Mouse (Mus musculus) intestine, postnatal 0 days (tissue): Measurements from ENCODE around the gene Slc35e3. TPM values are rescaled to one million over a fixed set of nuclear protein-coding genes. Genes with fewer than 3 reads are reported as not detected.
"Not testable (repeated sequence)": the region's sequence is repeated elsewhere in the genome, so short reads cannot be mapped to it uniquely, and the experiment has no call there.

Experiments
- ATAC-seq: fragments of 200-750 bp; cut with Nextera tagmentation; 2 replicates; pipeline ENCODE4 v1.8.0; 2017; ENCODE audit warnings: mild to moderate bottlenecking, moderate TSS enrichment, moderate library complexity
- H3K27ac ChIP-seq: fragments of 300-500 bp; sonication (generic); 2 replicates; pipeline ENCODE4 v1.5.1; 2014; ENCODE audit warnings: mild to moderate bottlenecking, low read depth, low read length, moderate library complexity
- H3K27me3 ChIP-seq: fragments of 300-500 bp; sonication (generic); replicated peaks from 2 replicates; pipeline ENCODE4 v1.6.1; 2014; ENCODE audit warnings: low read length, mixed read lengths; ENCODE audit not compliant: control insufficient read depth, insufficient read depth
- H3K36me3 ChIP-seq: fragments of 300-500 bp; sonication (generic); 2 replicates; pipeline ENCODE4 v1.6.1; 2014; ENCODE audit warnings: mild to moderate bottlenecking, moderate library complexity; ENCODE audit not compliant: control insufficient read depth, insufficient read depth
- H3K4me1 ChIP-seq: fragments of 300-500 bp; sonication (generic); replicated peaks from 2 replicates; pipeline ENCODE4 v1.6.1; 2014; ENCODE audit warnings: antibody characterized with exemption, low read length, mixed read lengths; ENCODE audit not compliant: control insufficient read depth, insufficient read depth
- H3K4me2 ChIP-seq: fragments of 300-500 bp; sonication (generic); replicated peaks from 2 replicates; pipeline ENCODE4 v1.6.1; 2014; ENCODE audit warnings: low read depth, mild to moderate bottlenecking, moderate library complexity
- H3K4me3 ChIP-seq: fragments of 300-500 bp; sonication (generic); 2 replicates; pipeline ENCODE4 v1.5.1; 2014; ENCODE audit warnings: low read depth, low read length
- H3K9ac ChIP-seq: fragments of 300-500 bp; sonication (generic); 2 replicates; pipeline ENCODE4 v1.6.1; 2014; ENCODE audit warnings: mild to moderate bottlenecking, low read depth, low read length
- H3K9me3 ChIP-seq: fragments of 300-500 bp; sonication (generic); 2 replicates; pipeline ENCODE4 v1.6.1; 2016; ENCODE audit warnings: mixed run types; ENCODE audit not compliant: control insufficient read depth
- CTCF ChIP-seq: sonication (generic); IDR thresholded peaks from 2 replicates; pipeline ENCODE4 v1.5.1; 2016; ENCODE audit warnings: low read depth, mild to moderate bottlenecking, control low read depth, antibody characterized with exemption, moderate library complexity
- WGBS: fragments of 180-500 bp; shearing (Covaris S2); extraction: QIAGEN DNeasy Blood & Tissue Kit; methylation state at CpG from one replicate; pipeline ENCODE4 v1.1.7; 2014; 5-methylcytosine and 5-hydroxymethylcytosine counted together
- polyA plus RNA-seq: library from polyadenylated mRNA; unstranded; fragments of >200 nt; fragmentation: Nextera tagmentation; extraction: Ambion mirVana; gene quantifications from 2 replicates; pipeline ENCODE4 v1.2.1, GENCODE M21; 2015

The Slc35e3 gene
- polyA plus RNA-seq, 1 experiment from 2014 or later, result 13.5 TPM

DNA sequence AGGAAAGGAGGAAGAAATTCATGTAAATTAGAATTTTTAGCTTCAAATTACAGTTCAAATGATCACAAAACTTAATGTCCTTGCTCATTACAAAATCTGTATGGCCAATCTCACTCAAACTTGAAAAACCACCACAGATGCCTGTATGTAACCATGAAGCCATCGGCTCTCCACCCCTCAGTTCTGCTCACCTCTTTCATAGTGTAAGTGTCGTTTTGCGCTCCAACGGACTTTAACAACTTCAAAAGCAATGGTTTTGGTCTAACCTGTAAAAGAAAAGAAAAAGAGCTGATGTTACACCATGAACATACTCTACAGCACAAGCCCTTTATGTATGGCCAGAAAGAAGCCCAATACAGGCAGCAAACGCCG is 41.2 kb downstream of the Slc35e3 start:
- no peak overlapping the region for H3K4me3 ChIP-seq
- 0 out of 2 replicates have a peak, but pooled peaks cover 5% of the 10 kb centered on the region for H3K4me1 ChIP-seq
- H3K9me3 ChIP-seq, result no peaks in the 10 kb centered on the region
- no peak overlapping the region for H3K4me2 ChIP-seq
- TF ChIP-seq CTCF, result no peak
- peaks cover 61% of the 10 kb centered on the region for H3K36me3 ChIP-seq
- H3K27ac ChIP-seq, result no peak overlapping the region
- H3K27me3 ChIP-seq, result no peaks in the 10 kb centered on the region
- H3K9ac ChIP-seq, result no peak overlapping the region
- 97% methylated on average over 6 of the region's 6 CpGs for WGBS
- no peak for ATAC-seq

DNA sequence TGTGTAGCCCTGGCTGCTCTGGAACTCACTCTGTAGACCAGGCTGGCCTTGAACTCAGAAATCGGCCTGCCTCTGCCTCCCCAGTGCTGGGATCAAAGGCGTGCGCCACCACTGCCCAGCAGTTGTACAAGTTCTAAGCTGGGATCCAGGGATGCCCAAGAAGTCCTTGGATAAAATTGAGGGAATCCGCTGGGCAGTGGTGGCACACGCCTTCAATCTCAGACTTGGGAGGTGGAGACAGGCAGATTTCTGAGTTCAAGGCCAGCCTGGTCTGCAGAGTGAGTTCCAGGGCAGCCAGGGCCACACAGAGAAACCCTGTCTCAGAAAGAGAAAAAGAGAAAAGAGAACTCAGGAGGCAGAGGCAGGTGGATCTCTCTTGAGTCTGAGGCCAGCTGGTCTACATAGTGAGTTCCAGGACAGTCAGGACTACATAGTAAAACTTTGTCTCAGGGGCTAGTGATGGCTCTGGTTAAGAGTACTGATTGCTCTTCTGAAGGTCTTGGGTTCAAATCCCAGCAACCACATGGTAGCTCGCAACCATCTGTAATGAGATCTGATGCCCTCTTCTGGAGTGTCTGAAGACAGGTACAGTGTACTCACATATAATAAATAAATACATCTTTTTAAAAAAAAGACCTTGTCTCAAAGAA is 41.7 kb downstream of the Slc35e3 start:
- not testable (repeated sequence) for H3K27me3 ChIP-seq, H3K4me3 ChIP-seq, H3K4me2 ChIP-seq, ATAC-seq, H3K9me3 ChIP-seq, H3K27ac ChIP-seq, H3K4me1 ChIP-seq, H3K9ac ChIP-seq
- 97% methylated on average over 6 of the region's 6 CpGs for WGBS
- peaks cover 66% of the 10 kb centered on the region for H3K36me3 ChIP-seq

DNA sequence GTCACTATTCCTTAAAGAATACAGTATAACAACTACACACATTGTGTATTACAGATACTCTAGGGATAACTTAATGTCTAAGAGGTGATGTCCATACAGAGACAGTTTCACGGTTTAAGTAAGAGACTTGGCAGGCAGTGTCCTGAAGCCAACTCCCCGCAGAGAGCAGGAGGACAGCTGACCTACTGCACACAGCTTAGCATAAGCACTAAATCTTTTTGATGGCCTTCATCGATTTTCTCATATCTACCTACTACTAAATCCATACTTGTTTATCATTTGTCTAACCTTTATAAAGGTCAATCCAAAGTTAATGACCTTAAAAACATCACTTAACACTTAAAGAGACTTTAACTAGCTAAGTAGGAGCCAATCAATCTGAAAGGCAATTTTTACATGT is 42.7 kb downstream of the Slc35e3 start:
- 68% methylated on average over 3 of the region's 3 CpGs for WGBS
- no peaks in the 10 kb centered on the region for H3K4me1 ChIP-seq
- no peak overlapping the region for H3K27ac ChIP-seq
- H3K9me3 ChIP-seq, result no peaks in the 10 kb centered on the region
- H3K36me3 ChIP-seq, result peaks cover 75% of the 10 kb centered on the region
- no peak overlapping the region for H3K4me2 ChIP-seq
- no peak overlapping the region for H3K9ac ChIP-seq
- no peak for ATAC-seq
- H3K4me3 ChIP-seq, result no peak overlapping the region
- no peaks in the 10 kb centered on the region for H3K27me3 ChIP-seq
- no peak for TF ChIP-seq CTCF

DNA sequence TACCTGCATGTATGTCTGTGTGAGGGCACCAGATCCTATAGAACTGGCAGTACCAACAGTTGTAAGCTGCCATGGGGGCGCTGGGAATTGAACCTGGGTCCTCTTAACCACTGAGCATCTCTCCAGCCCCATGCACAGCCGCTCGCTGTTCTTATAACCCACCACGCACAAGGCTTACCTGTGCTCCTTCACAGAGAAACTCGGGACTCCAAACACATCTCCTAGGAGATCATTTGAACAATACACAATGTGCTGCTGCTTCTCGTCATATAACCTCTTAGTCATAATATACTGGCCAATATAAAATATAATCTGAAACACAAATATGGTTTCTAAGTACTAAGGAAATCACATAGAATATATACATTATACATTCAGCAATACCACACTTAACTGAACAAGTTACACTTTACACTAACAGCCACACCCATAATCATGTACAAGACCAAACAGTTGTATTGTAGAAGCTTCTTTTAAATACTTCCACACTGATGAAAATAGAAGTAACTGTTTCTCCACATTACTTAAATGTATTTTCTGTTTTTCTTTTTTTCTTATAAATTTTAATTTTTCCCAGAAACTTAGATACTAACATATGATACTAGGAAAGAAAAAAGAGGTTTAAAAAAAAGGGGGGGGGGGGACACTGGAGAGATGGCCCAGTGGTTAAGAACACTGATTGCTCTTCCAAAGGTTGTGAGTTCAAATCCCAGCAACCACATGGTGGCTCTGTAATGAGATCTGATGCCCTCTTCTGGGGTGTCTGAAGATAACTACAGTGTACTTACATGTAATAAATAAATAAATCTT is 43.9 kb downstream of the Slc35e3 start:
- H3K4me1 ChIP-seq, result no peaks in the 10 kb centered on the region
- H3K4me2 ChIP-seq, result no peak overlapping the region
- ATAC-seq, result no peak
- H3K36me3 ChIP-seq, result peaks cover 82% of the 10 kb centered on the region
- H3K9ac ChIP-seq, result no peak overlapping the region
- H3K4me3 ChIP-seq, result no peak overlapping the region
- no peak for TF ChIP-seq CTCF
- 89% methylated on average over 6 of the region's 6 CpGs for WGBS
- H3K27ac ChIP-seq, result no peak overlapping the region
- H3K27me3 ChIP-seq, result no peaks in the 10 kb centered on the region
- H3K9me3 ChIP-seq, result no peaks in the 10 kb centered on the region

DNA sequence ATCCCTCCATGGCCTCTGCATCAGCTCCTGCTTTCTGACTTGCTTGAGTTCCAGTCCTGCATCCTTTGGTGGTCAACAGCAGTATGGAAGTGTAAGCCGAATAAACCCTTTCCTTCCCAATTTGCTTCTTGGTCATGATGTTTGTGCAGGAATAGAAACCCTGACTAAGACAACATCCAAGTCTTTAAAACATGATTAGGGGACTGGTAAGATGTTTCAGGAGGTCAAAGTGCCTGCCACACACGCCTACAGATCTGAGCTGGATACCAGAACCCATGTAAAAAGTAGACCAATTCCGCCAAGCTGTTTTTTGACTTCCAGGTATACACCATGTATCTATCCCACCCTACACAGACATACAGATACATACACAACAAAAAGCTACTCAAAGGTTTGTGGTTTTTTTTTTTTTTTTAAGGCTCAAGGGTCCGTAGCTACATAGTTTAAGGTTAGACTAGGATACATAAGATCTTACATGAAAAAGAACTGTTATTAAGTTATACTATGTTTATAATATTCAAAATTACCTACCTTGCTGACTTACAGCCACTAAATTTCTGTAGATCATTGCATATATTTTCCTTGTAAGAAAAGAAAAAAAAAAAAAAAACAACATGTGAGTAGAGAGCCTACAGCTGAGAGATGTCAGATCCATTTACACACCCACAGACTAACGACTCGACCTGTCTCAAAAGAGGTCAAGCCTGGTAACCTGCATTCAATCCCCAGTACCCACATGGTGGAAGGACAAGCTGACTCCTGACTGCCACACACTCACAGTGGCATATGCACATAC is 44.9 kb downstream of the Slc35e3 start:
- TF ChIP-seq CTCF, result no peak
- Histone ChIP-seq H3K27me3 (no peaks in the 10 kb centered on the region), H3K9me3 (no peaks in the 10 kb centered on the region), H3K4me1 (no peaks in the 10 kb centered on the region), H3K4me2 (no peak overlapping the region), H3K9ac (no peak overlapping the region), H3K4me3 (no peak overlapping the region), H3K36me3 (peaks cover 82% of the 10 kb centered on the region), H3K27ac (no peak overlapping the region)
- no peak for ATAC-seq
- 86% methylated on average over 6 of the region's 6 CpGs for WGBS

DNA sequence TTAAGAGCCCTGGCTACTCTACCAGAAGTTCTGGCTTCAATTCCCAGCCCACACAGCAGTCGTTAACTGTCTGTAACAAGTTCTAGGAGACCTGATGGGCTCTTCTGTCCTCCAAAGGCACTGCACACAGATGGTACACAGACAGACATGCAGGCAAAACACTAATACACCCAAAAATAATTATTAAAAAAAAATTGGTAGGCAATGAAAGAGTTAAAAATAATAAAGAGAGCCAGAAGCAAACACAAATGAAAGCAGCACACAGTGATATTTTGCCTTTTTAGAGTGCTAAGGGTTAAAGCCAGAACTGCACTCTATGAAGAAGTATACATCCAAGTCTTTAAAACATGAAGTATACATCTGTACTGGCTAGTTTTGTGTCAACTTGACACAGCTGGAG is 45.7 kb downstream of the Slc35e3 start:
- no peaks in the 10 kb centered on the region for H3K27me3 ChIP-seq
- no peak for TF ChIP-seq CTCF
- no peak overlapping the region for H3K9ac ChIP-seq
- no peaks in the 10 kb centered on the region for H3K4me1 ChIP-seq
- H3K9me3 ChIP-seq, result no peaks in the 10 kb centered on the region
- H3K4me2 ChIP-seq, result no peak overlapping the region
- no peak for ATAC-seq
- H3K36me3 ChIP-seq, result peaks cover 85% of the 10 kb centered on the region
- H3K4me3 ChIP-seq, result no peak overlapping the region
- H3K27ac ChIP-seq, result no peak overlapping the region
- WGBS, result 96% methylated on average over 1 of the region's 1 CpGs
